Mouse (Mus musculus) forebrain, embryonic 15.5 days (tissue): ENCODE results near the gene Rab7. TPM values are rescaled to one million over a fixed set of nuclear protein-coding genes. Genes with fewer than 3 reads are reported as not detected.
"Not testable (repeated sequence)": the region's sequence is repeated elsewhere in the genome, so short reads cannot be mapped to it uniquely, and the experiment has no call there.

ENCODE experiments used
- ATAC-seq: fragments of 200-750 bp; cut with Nextera tagmentation; replicated peaks from 2 replicates; pipeline ENCODE4 v1.8.0; 2017; ENCODE audit warnings: mild to moderate bottlenecking, moderate TSS enrichment, moderate library complexity
- H3K27ac ChIP-seq: fragments of 300-500 bp; sonication (generic); replicated peaks from 2 replicates; pipeline ENCODE4 v1.5.1; 2015; ENCODE audit warnings: mild to moderate bottlenecking, inconsistent platforms
- H3K27me3 ChIP-seq: fragments of 300-500 bp; sonication (generic); 2 replicates; pipeline ENCODE4 v1.6.1; 2015; ENCODE audit warnings: inconsistent platforms
- H3K36me3 ChIP-seq: fragments of 300-500 bp; sonication (generic); 2 replicates; pipeline ENCODE4 v1.6.1; 2015; ENCODE audit warnings: mild to moderate bottlenecking, inconsistent platforms
- H3K4me1 ChIP-seq: fragments of 300-500 bp; sonication (generic); 2 replicates; pipeline ENCODE4 v1.6.1; 2015; ENCODE audit warnings: inconsistent platforms
- H3K4me2 ChIP-seq: fragments of 300-500 bp; sonication (generic); replicated peaks from 2 replicates; pipeline ENCODE4 v1.6.1; 2015; ENCODE audit warnings: mild to moderate bottlenecking, inconsistent platforms
- H3K4me3 ChIP-seq: fragments of 300-500 bp; sonication (generic); 2 replicates; pipeline ENCODE4 v1.5.1; 2015; ENCODE audit warnings: mild to moderate bottlenecking, inconsistent platforms
- H3K9ac ChIP-seq: fragments of 300-500 bp; sonication (generic); replicated peaks from 2 replicates; pipeline ENCODE4 v1.6.1; 2015; ENCODE audit warnings: mild to moderate bottlenecking, inconsistent platforms
- H3K9me3 ChIP-seq: fragments of 300-500 bp; sonication (generic); 2 replicates; pipeline ENCODE4 v1.6.1; 2016; ENCODE audit warnings: inconsistent platforms
- WGBS: fragments of 180-500 bp; shearing (Covaris S2); methylation state at CpG from one replicate; pipeline ENCODE4 v1.1.7; 2015; ENCODE audit warnings: mixed read lengths; 5-methylcytosine and 5-hydroxymethylcytosine counted together
- polyA plus RNA-seq: library from polyadenylated mRNA; unstranded; fragments of >200 nt; fragmentation: Nextera tagmentation; extraction: Ambion mirVana; gene quantifications from 2 replicates; pipeline ENCODE4 v1.2.1, GENCODE M21; 2015

The Rab7 gene
- polyA plus RNA-seq, 1 experiment from 2014 or later = 302 TPM

DNA sequence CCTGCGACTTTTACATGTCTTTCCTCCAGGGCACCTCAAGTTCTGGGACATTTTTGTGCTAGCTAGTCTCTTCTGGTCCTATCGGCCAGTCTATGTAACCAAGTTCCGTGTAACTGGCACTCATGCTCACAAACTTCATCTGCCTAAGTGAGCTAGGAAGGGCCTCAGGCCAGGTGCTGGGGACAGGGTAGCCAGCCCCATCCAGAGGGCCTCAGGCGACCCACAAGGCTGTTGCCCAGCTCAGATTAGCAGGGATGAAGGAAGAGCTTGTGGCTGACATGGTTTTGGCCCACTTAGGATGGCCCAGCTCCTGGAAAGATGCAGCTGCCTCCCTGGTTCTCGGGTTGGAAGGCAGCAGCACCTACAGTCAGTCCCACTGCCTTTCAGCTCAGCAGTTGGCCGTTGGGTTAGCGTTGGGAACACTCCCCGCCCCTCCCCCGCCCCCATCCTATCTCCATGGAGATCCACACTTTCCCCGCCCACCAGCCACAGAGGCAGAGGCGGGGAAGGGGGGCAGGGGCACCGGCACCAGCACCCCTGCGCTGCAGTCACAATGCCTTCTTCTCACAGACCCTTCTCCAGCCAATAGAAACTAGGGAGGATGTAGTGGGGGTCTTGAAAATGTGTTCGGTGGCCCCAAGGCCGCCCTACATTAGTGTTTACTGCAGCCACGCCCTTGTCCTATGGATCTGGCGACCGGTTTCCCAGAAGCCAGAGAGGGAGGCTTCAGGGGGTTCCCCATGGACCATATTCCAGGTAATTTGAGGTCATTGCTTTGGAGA, 51.1 kb downstream of the Rab7 start:
- Histone ChIP-seq H3K4me2 (peak overlapping the region; percentile 53), H3K36me3 (peaks cover 6% of the 10 kb centered on the region; the same call in 1 of the 2 replicates), H3K4me3 (peak overlapping the region; percentile 38), H3K9ac (peak overlapping the region; percentile 49), H3K27ac (peak overlapping the region; percentile 78), H3K9me3 (no peaks in the 10 kb centered on the region), H3K27me3 (no peaks in the 10 kb centered on the region), H3K4me1 (peaks cover 33% of the 10 kb centered on the region)
- 3% methylated on average over 18 of the region's 18 CpGs for WGBS
- peak; percentile 83 for ATAC-seq

- Histone ChIP-seq H3K27me3 (no peaks in the 10 kb centered on the region), H3K4me1 (peaks cover 33% of the 10 kb centered on the region), H3K4me2 (no peak overlapping the region), H3K9me3 (no peaks in the 10 kb centered on the region), H3K27ac (no peak overlapping the region), H3K9ac (no peak overlapping the region), H3K36me3 (no peaks in the 10 kb centered on the region), H3K4me3 (no peak overlapping the region)
- WGBS = 19% methylated on average over 6 of the region's 6 CpGs
- ATAC-seq = no peak
Observed at GRCm38 (mm10) chr6:87992733-87993132, 52.3 kb downstream of the Rab7 start.

GRCm38 (mm10) chr6:87991886-87992285, 53.2 kb downstream of the Rab7 start:
- peak overlapping the region; percentile 1; the same call in 1 of the 2 replicates for H3K27ac ChIP-seq
- no peak overlapping the region for H3K4me3 ChIP-seq
- H3K9me3 ChIP-seq = no peaks in the 10 kb centered on the region
- H3K36me3 ChIP-seq = 0 out of 2 replicates have a peak, but pooled peaks cover 2% of the 10 kb centered on the region
- no peaks in the 10 kb centered on the region for H3K27me3 ChIP-seq
- no peak overlapping the region for H3K4me2 ChIP-seq
- H3K9ac ChIP-seq = no peak overlapping the region
- peaks cover 33% of the 10 kb centered on the region for H3K4me1 ChIP-seq
- WGBS = 41% methylated on average over 1 of the region's 1 CpGs
- no peak for ATAC-seq

GRCm38 (mm10) chr6:87991216-87991615, 53.9 kb downstream of the Rab7 start:
- no peak overlapping the region for H3K27ac ChIP-seq

DNA sequence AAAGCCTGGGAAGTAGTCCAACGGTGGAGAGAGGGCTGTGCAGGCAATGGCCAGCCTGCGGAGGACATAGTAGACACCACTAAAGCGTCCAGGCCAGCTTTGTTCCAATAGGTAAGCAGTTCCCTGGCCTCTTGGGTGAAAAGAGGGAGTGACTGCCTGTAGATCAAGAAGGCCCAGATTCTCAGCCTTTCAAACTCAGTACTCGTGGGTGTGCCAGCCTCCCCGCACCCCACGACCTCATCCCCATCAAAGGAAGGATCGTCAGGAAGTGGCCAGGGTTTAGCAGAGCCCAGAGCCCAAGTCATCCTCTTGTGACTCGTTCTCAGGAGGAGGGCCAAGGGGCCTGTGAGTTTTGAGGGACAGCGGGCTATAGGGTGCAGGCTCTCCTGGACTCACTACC, 62.6 kb downstream of the Rab7 start:
- Histone ChIP-seq H3K36me3 (peaks cover 22% of the 10 kb centered on the region), H3K4me1 (peaks cover 21% of the 10 kb centered on the region), H3K27me3 (no peaks in the 10 kb centered on the region), H3K9ac (peak overlapping the region; percentile 98), H3K4me3 (peak overlapping the region; percentile 90), H3K4me2 (peak overlapping the region; percentile 64), H3K9me3 (no peaks in the 10 kb centered on the region), H3K27ac (peak overlapping the region; percentile 94)
- ATAC-seq = no peak
- 63% methylated on average over 9 of the region's 9 CpGs for WGBS

More at GRCm38 (mm10) chr6:87991216-87991615, 53.9 kb downstream of the Rab7 start:
- Histone ChIP-seq H3K4me2 (no peak overlapping the region), H3K4me1 (peaks cover 33% of the 10 kb centered on the region), H3K9ac (no peak overlapping the region), H3K4me3 (no peak overlapping the region), H3K27me3 (no peaks in the 10 kb centered on the region), H3K36me3 (0 out of 2 replicates have a peak, but pooled peaks cover 2% of the 10 kb centered on the region), H3K9me3 (no peaks in the 10 kb centered on the region)
- no peak for ATAC-seq
- 73% methylated on average over 4 of the region's 4 CpGs for WGBS

- peak within 1 kb of the TSS; percentile 90 for H3K4me3 ChIP-seq
- H3K9ac ChIP-seq = peak within 1 kb of the TSS; percentile 98
- no peaks in the 10 kb centered on the region for H3K27me3 ChIP-seq
- H3K27ac ChIP-seq = peak within 1 kb of the TSS; percentile 94
- H3K9me3 ChIP-seq = no peaks in the 10 kb centered on the region
- ATAC-seq = peak; percentile 84
- H3K4me1 ChIP-seq = peaks cover 21% of the 10 kb centered on the region
- under 1% methylated on average over 51 of the region's 55 CpGs for WGBS
- H3K36me3 ChIP-seq = peaks cover 21% of the 10 kb centered on the region
- H3K4me2 ChIP-seq = peak within 1 kb of the TSS; percentile 64
Observed at GRCm38 (mm10) chr6:87981547-87982256, 63.4 kb downstream of the Rab7 start, which contains the start of gene H1fx. TSS of gene H1fx (minus strand) at chr6:87981637.

DNA sequence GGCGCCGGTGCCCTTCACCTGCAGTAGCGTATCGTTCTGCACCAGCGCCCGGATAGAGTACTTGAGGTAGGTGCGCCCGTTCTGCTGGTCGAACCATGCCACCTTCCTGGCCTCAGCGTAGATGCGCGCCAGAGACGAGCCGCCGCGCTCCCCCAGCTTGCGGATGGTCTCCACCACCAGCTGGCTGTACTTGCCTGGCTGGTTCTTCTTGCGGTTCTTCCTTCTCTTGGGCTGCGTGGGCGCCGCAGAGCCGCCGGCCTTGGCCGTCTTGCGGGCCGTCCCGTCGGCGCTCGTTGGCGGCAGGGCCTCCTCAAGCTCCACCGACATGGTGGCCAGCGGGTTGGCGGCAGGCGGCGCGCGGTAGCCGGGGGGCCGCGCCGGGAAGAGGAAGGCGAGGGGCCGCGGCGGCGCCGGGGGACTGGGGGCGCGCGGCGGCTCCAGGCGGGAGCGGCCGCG, 64.0 kb downstream of the Rab7 start:
- peaks cover 21% of the 10 kb centered on the region for H3K36me3 ChIP-seq
- H3K27ac ChIP-seq = peak overlapping the region; percentile 94
- WGBS = under 1% methylated on average over 46 of the region's 56 CpGs

GRCm38 (mm10) chr6:87980374-87981029, 64.6 kb downstream of the Rab7 start:
- WGBS = under 1% methylated on average over 66 of the region's 66 CpGs
- H3K9me3 ChIP-seq = no peaks in the 10 kb centered on the region
- peaks cover 21% of the 10 kb centered on the region for H3K36me3 ChIP-seq
- H3K4me1 ChIP-seq = peaks cover 21% of the 10 kb centered on the region
- H3K27ac ChIP-seq = peak overlapping the region; percentile 94
- H3K27me3 ChIP-seq = no peaks in the 10 kb centered on the region
- peak overlapping the region; percentile 98 for H3K9ac ChIP-seq
- peak overlapping the region; percentile 64 for H3K4me2 ChIP-seq
- ATAC-seq = peak; percentile 90
- H3K4me3 ChIP-seq = peak overlapping the region; percentile 90

More for the DNA sequence above, 64.0 kb downstream of the Rab7 start:
- Histone ChIP-seq H3K4me1 (peaks cover 21% of the 10 kb centered on the region), H3K4me2 (peak overlapping the region; percentile 64), H3K27me3 (no peaks in the 10 kb centered on the region), H3K4me3 (peak overlapping the region; percentile 90), H3K9me3 (no peaks in the 10 kb centered on the region), H3K9ac (peak overlapping the region; percentile 98)
- ATAC-seq = peak; percentile 51

GRCm38 (mm10) chr6:87979728-87980127, 65.3 kb downstream of the Rab7 start:
- H3K9me3 ChIP-seq = no peaks in the 10 kb centered on the region
- H3K9ac ChIP-seq = no peak overlapping the region
- H3K4me3 ChIP-seq = peak overlapping the region; percentile 90
- H3K4me1 ChIP-seq = peaks cover 21% of the 10 kb centered on the region
- peaks cover 15% of the 10 kb centered on the region for H3K36me3 ChIP-seq
- peak; percentile 3; the same call in 1 of the 2 replicates for ATAC-seq
- no peaks in the 10 kb centered on the region for H3K27me3 ChIP-seq
- H3K27ac ChIP-seq = peak overlapping the region; percentile 94; the same call in 1 of the 2 replicates
- H3K4me2 ChIP-seq = peak overlapping the region; percentile 64
- 66% methylated on average over 3 of the region's 3 CpGs for WGBS

- Histone ChIP-seq H3K27me3 (no peaks in the 10 kb centered on the region), H3K4me3 (no peak overlapping the region), H3K27ac (no peak overlapping the region), H3K36me3 (no peaks in the 10 kb centered on the region), H3K4me1 (no peaks in the 10 kb centered on the region), H3K9me3 (no peaks in the 10 kb centered on the region), H3K9ac (no peak overlapping the region), H3K4me2 (no peak overlapping the region)
- WGBS = 19% methylated on average over 2 of the region's 2 CpGs
- ATAC-seq = no peak
Observed at GRCm38 (mm10) chr6:87970041-87970440, 75.0 kb downstream of the Rab7 start.

- ATAC-seq, H3K9ac ChIP-seq, H3K4me1 ChIP-seq, H3K36me3 ChIP-seq, H3K27ac ChIP-seq, H3K4me3 ChIP-seq, H3K9me3 ChIP-seq, H3K27me3 ChIP-seq, H3K4me2 ChIP-seq: not testable (repeated sequence)
- 64% methylated on average over 4 of the region's 4 CpGs for WGBS
Observed at GRCm38 (mm10) chr6:87962457-87962856, 82.6 kb downstream of the Rab7 start.
